Mouse (Mus musculus): ENCODE results near the gene Ndst2.

- no peak for TF ChIP-seq CTCF (conservative IDR thresholded peaks at IDR 0.05; ENCODE audit: insufficient read depth, insufficient read length, low read depth, low read length)
- TF ChIP-seq POLR2A (IDR thresholded peaks at IDR 0.05; ENCODE audit: low read depth, low read length): no peak
These were observed 8.6 kb downstream of the Ndst2 start for GRCm38 (mm10) chr14:20725660-20726339.

Data from kidney, adult 2 months (tissue).